Mouse (Mus musculus) lung, embryonic 14.5 days (tissue): ENCODE results near the gene Cdk17. TPM values are rescaled to one million over a fixed set of nuclear protein-coding genes. Genes with fewer than 3 reads are reported as not detected.

Experiments
- ATAC-seq: fragments of 200-750 bp; cut with Nextera tagmentation; 2 replicates; pipeline ENCODE4 v1.8.0; 2017; ENCODE audit warnings: mild to moderate bottlenecking, moderate TSS enrichment, moderate library complexity; ENCODE audit not compliant: insufficient read depth
- DNase-seq: peaks from one replicate; pipeline ENCODE4 v3.0.0-alpha.2; 2015
- H3K27ac ChIP-seq: fragments of 300-500 bp; sonication (generic); 2 replicates; pipeline ENCODE4 v1.5.1; 2014; ENCODE audit warnings: low read depth, mild to moderate bottlenecking, moderate library complexity
- H3K27me3 ChIP-seq: fragments of 300-500 bp; sonication (generic); 2 replicates; pipeline ENCODE4 v1.6.1; 2014; ENCODE audit warnings: low read length, control low read depth; ENCODE audit not compliant: insufficient read depth
- H3K36me3 ChIP-seq: fragments of 300-500 bp; sonication (generic); 2 replicates; pipeline ENCODE4 v1.6.1; 2014; ENCODE audit warnings: control low read depth; ENCODE audit not compliant: insufficient read depth
- H3K4me1 ChIP-seq: fragments of 300-500 bp; sonication (generic); 2 replicates; pipeline ENCODE4 v1.6.1; 2014; ENCODE audit warnings: antibody characterized with exemption, control low read depth; ENCODE audit not compliant: insufficient read depth
- H3K4me2 ChIP-seq: fragments of 300-500 bp; sonication (generic); 2 replicates; pipeline ENCODE4 v1.6.1; 2014; ENCODE audit warnings: mild to moderate bottlenecking
- H3K4me3 ChIP-seq: fragments of 300-500 bp; sonication (generic); 2 replicates; pipeline ENCODE4 v1.5.1; 2014; ENCODE audit warnings: low read depth, low read length
- H3K9ac ChIP-seq: fragments of 300-500 bp; sonication (generic); 2 replicates; pipeline ENCODE4 v1.6.1; 2014
- H3K9me3 ChIP-seq: fragments of 300-500 bp; sonication (generic); 2 replicates; pipeline ENCODE4 v1.6.1; 2016; ENCODE audit warnings: low read depth, low read length, control low read depth
- CTCF ChIP-seq: IDR thresholded peaks from 2 replicates; pipeline ENCODE4 v1.5.1; 2016; ENCODE audit warnings: antibody characterized with exemption, low read depth
- whole genome bisulfite sequencing: fragments of 180-500 bp; shearing (Covaris S2); extraction: QIAGEN DNeasy Blood & Tissue Kit; methylation state at CpG from one replicate; pipeline ENCODE4 v1.1.7; 2014; 5-methylcytosine and 5-hydroxymethylcytosine counted together
- polyA plus RNA-seq: library from polyadenylated mRNA; unstranded; fragments of >200 nt; fragmentation: Nextera tagmentation; extraction: Ambion mirVana; gene quantifications from 2 replicates; pipeline ENCODE4 v1.2.1, GENCODE M21; 2014

Gene Cdk17
- polyA plus RNA-seq, 1 experiment from 2014 or later, result 25.9 TPM

DNA sequence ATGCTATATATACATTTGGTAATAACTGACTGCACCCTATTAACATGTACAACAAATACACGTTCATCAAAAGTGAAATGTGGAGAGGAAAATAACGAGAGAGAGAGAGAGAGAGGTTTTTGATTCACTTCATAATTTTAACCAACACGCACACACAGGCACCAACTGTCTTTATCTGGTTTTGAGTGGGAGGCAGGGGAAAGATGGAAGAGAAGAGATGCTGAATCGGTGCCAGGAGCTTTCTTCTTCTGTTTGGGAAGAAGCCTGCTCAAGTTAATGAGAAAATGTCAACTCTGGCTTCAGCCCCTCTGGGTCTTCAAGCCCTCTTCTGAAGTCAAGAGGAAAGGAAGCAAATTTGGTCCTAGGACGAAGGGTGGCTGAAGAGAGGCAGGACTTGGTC lies 40.9 kb upstream of the Cdk17 start:
- H3K36me3 ChIP-seq, result no peaks in the 10 kb centered on the region
- TF ChIP-seq CTCF, result no peak
- H3K27me3 ChIP-seq, result no peaks in the 10 kb centered on the region
- no peak overlapping the region for H3K9ac ChIP-seq
- peaks cover 5% of the 10 kb centered on the region; the same call in 1 of the 2 replicates for H3K4me1 ChIP-seq
- no peak for DNase-seq
- H3K4me3 ChIP-seq, result no peak overlapping the region
- H3K27ac ChIP-seq, result no peak overlapping the region
- no peaks in the 10 kb centered on the region for H3K9me3 ChIP-seq
- no peak for ATAC-seq
- 72% methylated on average over 5 of the region's 5 CpGs for WGBS
- no peak overlapping the region for H3K4me2 ChIP-seq

DNA sequence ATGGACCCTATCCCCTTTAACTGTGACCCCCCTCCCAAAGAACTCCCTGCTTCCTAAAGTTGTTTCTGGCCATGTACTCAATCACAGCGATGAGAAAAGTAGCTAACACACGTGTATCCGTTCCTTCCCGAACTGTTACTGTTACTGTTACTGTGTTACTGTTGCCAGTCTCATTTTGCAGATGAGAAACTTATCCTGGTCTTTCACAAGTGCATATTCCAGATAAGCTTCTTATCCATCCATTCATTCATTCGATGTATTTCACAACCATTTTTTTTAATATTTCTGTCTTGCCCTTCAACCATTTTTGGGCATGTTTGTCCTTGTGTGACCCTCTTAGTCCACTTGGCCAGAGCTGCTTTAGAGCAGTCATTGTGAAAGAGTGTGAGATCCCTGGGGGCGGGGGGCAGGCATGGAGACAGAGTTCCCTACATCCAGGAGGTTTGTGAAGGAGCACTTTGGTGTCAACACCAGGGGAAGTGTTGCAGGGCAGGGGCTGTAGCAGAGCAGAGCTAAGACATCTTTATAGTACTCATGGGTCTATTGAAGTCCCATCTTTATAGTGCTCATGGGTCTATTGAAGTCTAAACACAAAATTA lies 39.3 kb upstream of the Cdk17 start:
- WGBS, result 90% methylated on average over 6 of the region's 6 CpGs
- no peaks in the 10 kb centered on the region for H3K36me3 ChIP-seq
- H3K4me2 ChIP-seq, result no peak overlapping the region
- no peaks in the 10 kb centered on the region for H3K27me3 ChIP-seq
- no peak overlapping the region for H3K9ac ChIP-seq
- no peak overlapping the region for H3K4me3 ChIP-seq
- DNase-seq, result no peak
- H3K27ac ChIP-seq, result no peak overlapping the region
- H3K4me1 ChIP-seq, result peaks cover 5% of the 10 kb centered on the region; the same call in 1 of the 2 replicates
- no peak for ATAC-seq
- TF ChIP-seq CTCF, result no peak
- H3K9me3 ChIP-seq, result no peaks in the 10 kb centered on the region

DNA sequence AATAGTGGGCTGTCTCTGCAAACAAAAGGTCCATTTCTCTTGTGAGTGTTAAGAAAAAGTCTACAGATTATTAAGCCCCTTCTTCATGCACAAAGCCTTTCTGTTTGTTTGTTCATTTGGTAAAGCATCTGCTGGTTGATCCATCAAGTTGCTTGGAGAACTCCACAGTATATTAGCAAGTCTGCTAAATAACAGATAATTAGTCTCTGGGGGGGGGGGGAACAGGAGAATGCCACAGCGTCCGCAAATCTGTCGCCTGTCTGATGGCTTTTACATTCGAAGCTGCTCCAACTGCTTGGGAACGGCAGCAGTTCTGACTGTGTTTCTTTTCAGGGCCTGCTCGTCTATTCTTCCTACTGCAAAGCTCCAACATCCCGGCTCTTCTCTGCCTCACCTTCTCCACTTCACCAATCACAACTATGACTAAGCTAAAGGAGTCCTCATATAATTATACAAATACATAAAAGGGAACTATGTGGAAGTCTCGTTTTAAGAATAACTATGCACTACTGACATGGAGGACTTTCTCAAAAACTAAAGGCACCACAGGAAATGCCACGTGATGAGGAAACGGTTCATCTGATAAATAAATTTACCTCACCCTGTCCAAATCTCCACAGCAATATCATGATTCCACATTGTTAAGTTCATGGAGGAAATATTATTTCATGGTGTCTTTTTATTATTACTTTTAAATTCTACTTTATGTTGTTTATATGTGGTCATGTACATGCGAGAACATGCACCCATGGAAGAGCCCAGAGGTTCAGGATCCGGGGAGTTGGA lies 38.1 kb upstream of the Cdk17 start:
- H3K9ac ChIP-seq, result no peak overlapping the region
- ATAC-seq (no peak), DNase-seq (no peak)
- WGBS, result 60% methylated on average over 12 of the region's 12 CpGs
- H3K27ac ChIP-seq, result no peak overlapping the region
- TF ChIP-seq CTCF, result no peak
- H3K4me3 ChIP-seq, result no peak overlapping the region
- no peaks in the 10 kb centered on the region for H3K36me3 ChIP-seq
- no peaks in the 10 kb centered on the region for H3K9me3 ChIP-seq
- no peaks in the 10 kb centered on the region for H3K27me3 ChIP-seq
- no peak overlapping the region for H3K4me2 ChIP-seq
- H3K4me1 ChIP-seq, result peaks cover 5% of the 10 kb centered on the region; the same call in 1 of the 2 replicates

DNA sequence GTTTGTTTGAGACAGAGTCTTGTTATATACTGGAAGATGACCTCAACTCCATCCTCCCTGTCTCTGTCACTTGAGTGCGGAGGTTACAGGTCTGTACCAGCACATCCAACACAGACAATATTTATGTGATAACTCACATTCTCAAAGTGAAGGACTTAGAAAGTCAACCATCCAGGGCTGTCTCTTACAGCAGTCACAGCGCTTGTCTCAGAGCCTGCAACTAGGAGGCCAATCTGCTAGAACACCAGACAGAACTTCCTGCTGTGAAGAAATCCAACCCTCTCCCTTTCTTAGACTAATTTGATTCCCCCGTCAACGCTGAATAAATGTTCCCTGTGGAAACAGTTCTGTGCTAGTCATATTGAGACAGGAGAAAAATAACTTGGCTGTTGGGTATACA lies 37.4 kb upstream of the Cdk17 start:
- ATAC-seq (no peak), DNase-seq (no peak)
- Histone ChIP-seq H3K36me3 (no peaks in the 10 kb centered on the region), H3K4me2 (no peak overlapping the region), H3K9me3 (no peaks in the 10 kb centered on the region), H3K27ac (peak overlapping the region; percentile 48; the same call in 1 of the 2 replicates), H3K4me1 (peaks cover 5% of the 10 kb centered on the region; the same call in 1 of the 2 replicates), H3K9ac (no peak overlapping the region), H3K4me3 (no peak overlapping the region), H3K27me3 (no peaks in the 10 kb centered on the region)
- TF ChIP-seq CTCF, result no peak
- 78% methylated on average over 4 of the region's 4 CpGs for WGBS

DNA sequence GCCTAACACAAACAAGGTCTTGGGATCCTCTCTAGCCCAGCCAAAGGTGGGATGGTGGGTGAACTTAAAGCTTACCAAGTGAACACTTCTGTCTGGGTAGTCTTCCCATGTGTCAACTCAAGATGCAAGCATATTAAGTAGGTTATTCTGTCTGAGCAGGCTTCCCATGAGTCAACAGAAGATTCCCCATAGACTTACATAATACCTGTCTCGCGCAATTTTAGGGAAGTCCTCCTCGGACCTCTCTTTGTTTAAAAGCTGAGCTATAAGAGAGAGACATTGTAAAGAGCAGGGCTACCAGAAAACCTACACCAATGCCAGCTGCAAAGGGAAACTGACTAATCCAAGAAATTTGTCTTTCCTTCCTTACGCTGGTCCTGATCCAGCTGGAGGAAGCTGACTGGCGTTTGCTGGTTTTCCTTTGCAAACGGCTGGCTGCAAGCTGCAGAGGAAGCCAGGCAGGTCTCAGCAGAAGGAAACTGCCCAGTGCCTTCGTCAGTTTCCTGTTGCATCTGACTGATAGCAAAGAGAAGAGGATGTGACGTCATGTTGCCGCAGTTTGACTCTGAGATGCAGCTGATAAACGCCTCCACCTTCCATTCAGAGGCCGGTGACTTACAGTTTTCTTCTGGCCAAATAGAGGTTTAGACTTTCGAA lies 36.6 kb upstream of the Cdk17 start:
- Histone ChIP-seq H3K27ac (peak overlapping the region; percentile 48), H3K27me3 (no peaks in the 10 kb centered on the region), H3K36me3 (no peaks in the 10 kb centered on the region), H3K4me2 (peak overlapping the region; percentile 24), H3K9me3 (no peaks in the 10 kb centered on the region), H3K4me3 (no peak overlapping the region), H3K4me1 (peaks cover 5% of the 10 kb centered on the region; the same call in 1 of the 2 replicates), H3K9ac (no peak overlapping the region)
- DNase-seq, result peak; percentile 83
- no peak for TF ChIP-seq CTCF
- WGBS, result 48% methylated on average over 12 of the region's 12 CpGs
- ATAC-seq, result peak; percentile 52

DNA sequence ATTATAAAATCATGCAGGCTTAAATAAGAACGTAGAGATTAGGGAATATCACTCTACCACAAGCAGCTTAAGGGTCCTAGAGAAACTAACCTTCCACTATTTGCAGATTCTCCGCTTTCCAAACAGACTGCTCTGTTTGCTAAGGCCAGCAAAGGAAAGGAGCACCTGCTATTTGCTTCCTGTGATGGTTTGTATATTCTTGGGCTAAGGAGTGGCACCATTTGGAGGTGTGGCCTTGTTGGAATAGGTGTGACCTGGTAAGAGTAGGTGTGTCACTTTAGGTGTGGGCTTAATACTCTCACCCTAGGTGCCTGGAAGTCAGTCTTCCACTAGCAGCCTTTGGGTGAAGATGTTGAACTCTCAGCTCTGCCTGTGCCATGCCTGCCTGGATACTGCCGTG lies 34.6 kb upstream of the Cdk17 start:
- peaks cover 5% of the 10 kb centered on the region; the same call in 1 of the 2 replicates for H3K4me1 ChIP-seq
- no peaks in the 10 kb centered on the region for H3K9me3 ChIP-seq
- no peak for TF ChIP-seq CTCF
- H3K4me3 ChIP-seq, result no peak overlapping the region
- H3K9ac ChIP-seq, result no peak overlapping the region
- 54% methylated on average over 3 of the region's 3 CpGs for WGBS
- no peak overlapping the region for H3K4me2 ChIP-seq
- no peak for ATAC-seq
- no peaks in the 10 kb centered on the region for H3K36me3 ChIP-seq
- H3K27ac ChIP-seq, result no peak overlapping the region
- DNase-seq, result no peak
- H3K27me3 ChIP-seq, result no peaks in the 10 kb centered on the region

DNA sequence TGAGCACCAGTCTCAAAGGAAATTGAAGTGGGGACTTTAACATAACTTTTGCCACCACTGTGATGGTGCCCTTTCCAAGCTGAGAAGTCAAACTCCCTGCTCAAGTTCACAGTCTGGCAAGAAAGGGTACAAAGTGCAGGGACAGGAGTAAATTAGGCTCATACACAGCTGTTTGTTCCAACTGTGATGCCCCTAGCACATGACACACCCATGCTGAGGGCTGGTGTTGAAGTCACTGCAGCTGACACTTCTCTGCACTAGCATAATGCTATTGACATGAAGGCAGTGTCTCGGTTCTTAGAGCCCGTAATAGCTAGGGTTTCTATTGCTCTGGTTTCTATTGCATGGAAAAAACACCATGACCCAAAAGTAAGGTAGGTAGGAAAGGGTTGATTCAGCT lies 32.1 kb upstream of the Cdk17 start:
- no peaks in the 10 kb centered on the region for H3K9me3 ChIP-seq
- H3K4me1 ChIP-seq, result no peaks in the 10 kb centered on the region; the same call in 1 of the 2 replicates
- TF ChIP-seq CTCF, result no peak
- no peak for ATAC-seq
- H3K27ac ChIP-seq, result no peak overlapping the region
- 84% methylated on average over 2 of the region's 2 CpGs for WGBS
- no peak overlapping the region for H3K9ac ChIP-seq
- H3K4me2 ChIP-seq, result no peak overlapping the region
- no peaks in the 10 kb centered on the region for H3K36me3 ChIP-seq
- DNase-seq, result no peak
- H3K27me3 ChIP-seq, result no peaks in the 10 kb centered on the region
- H3K4me3 ChIP-seq, result no peak overlapping the region
